Mouse (Mus musculus): ENCODE results near the gene Syngr3.
A peak's percentile ranks its signal among the peaks of the same experiment; 100 is the strongest.
"Not testable (repeated sequence)": the region's sequence is repeated elsewhere in the genome, so short reads cannot be mapped to it uniquely, and the experiment has no call there.

Syngr3 gene

DNA sequence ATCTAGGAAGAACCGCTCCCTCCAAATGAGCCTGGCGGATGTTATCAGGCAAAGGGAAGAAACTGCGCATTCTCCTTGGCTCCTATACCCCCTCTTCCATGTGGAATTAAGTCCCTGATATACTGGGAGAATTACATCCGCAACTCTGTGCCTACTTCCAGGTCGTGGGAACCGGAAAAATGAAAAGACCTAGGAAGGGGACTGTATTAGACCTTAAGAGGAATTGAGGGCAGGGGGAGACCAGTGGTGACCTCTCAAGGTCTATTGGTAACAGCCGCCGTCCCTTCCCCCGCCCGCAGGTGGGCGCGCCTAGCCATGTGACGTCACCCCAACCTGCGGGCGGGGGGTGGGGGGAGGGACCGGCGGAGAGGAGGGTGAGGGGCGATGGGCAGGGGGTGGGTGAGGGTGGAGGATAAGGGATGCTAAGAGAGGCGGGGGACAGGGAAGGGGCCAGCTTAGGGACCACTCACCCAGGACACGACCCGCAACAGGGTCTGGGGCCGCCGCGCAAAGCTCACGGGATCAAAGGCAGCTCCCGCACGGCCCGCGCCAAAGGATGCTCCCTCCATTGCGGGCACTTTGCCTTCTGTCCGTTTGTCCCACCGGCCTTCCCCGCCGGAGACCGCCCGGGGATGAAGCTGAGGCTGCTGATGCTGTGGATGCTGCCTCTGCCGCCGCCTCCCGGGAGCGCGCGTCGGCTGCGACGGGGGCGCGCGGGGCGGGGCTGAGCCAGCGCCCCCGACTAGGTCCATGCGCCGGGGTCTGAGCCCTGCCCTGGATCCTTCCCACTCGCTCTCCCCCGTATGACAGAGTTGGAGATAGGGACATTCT is at the start of gene Syngr3:
Gene Syngr3 (minus strand): TSS at position 705 of the 831 bp plus-strand sequence.
- DNase-seq (ENCODE audit: low read depth in 2 of 2, low spot score in 2 of 2), result no peak

GRCm38 (mm10) chr17:24738238-24738637 is 48.5 kb upstream of the Syngr3 start:
- no peak for DNase-seq (ENCODE audit: low read depth in 2 of 2, low spot score in 2 of 2)

DNA sequence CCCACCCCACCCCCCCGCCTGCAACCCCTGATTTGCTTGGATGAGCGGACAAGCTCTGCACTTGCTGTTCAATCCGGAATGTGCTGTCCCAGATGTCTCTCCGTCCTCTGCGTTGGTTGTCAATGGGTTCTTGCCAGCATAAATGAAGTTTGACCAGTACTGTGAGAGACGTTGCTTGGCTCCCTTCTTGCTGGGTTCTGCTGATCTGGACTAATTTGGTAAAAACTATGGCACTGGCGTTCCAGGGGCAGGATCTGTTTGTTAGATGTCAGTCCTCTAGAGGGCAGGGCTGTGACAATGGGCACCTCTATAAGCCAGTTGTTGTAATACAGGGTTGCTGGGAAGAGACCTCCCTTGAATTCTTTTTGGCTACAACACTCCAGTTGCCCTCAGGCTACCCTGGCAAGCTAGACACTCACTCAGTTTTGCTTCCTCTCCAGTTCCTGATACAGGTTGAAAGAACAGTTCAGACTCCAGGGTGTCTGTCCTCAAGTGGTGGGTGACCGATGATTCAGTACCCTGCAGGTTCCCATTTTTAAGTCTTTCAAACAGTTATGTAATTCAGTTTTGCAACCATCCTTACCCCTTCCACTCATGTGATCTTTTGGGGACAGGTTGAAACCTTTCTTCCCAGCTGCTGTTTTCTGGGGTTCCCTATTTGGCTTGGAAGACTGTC is 47.5 kb upstream of the Syngr3 start:
- no peak for DNase-seq (ENCODE audit: low read depth in 2 of 2, low spot score in 2 of 2)

DNA sequence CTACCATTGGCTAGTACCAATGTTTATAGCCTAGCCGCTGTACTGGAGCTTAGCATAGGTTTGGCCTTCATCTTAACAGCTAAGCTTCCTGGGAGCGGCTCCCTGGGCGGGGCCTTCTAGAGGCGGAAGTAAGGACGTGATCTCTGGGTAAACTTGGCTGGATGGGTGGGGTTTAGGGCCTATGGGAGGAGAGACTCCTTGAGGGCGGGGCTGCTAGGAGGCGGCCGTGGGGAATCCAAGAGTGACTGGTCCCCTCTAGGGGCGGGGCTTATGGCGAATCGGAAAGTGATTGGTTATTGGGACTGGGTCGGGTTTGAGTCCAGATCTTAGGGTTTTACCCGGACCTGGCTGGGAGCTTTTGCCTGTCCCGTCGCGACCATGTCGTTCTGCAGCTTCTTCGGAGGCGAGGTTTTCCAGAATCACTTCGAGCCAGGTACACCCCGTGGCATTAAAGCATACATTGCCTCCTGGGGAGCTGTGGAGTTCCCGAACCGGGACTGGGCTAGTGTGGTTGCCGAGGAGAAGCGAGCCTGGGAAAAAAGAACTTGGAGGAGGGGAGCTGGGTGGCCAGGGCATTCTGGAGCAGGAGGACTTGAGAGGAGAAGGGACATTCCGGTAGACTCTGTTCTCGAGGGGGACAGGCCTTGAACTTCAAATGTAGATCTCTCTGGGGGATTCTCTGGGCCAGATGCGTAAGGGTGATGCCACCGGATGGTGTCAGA is 46.7 kb upstream of the Syngr3 start, which contains the start of gene Msrb1:
Gene Msrb1 (plus strand): TSS at position 313 of the 722 bp plus-strand sequence.
- peak; percentile 85 to 90 for DNase-seq (ENCODE audit: low read depth in 2 of 2, low spot score in 2 of 2)

DNA sequence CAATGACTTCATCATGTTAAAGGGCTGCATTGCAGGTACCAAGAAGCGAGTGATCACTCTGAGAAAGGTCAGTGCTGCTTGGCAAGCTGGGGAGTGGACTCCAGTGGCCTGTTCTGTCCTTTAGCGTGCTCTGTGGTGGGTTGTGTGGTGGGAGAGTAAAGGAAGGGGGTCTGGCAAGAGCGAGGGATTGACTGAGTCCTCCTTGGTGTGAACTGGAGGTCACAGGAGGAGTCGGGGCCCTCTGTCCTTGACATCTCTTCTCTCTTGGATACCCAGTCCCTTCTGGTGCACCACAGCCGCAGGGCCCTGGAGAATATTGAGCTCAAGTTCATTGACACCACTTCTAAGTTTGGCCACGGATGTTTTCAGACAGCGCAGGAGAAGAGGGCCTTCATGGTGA is 45.7 kb upstream of the Syngr3 start:
- no peak for DNase-seq (ENCODE audit: low read depth in 2 of 2, low spot score in 2 of 2)

- no peak for DNase-seq (ENCODE audit: low read depth in 2 of 2, low spot score in 2 of 2)
These were observed 44.8 kb upstream of the Syngr3 start for GRCm38 (mm10) chr17:24734513-24734912.

DNA sequence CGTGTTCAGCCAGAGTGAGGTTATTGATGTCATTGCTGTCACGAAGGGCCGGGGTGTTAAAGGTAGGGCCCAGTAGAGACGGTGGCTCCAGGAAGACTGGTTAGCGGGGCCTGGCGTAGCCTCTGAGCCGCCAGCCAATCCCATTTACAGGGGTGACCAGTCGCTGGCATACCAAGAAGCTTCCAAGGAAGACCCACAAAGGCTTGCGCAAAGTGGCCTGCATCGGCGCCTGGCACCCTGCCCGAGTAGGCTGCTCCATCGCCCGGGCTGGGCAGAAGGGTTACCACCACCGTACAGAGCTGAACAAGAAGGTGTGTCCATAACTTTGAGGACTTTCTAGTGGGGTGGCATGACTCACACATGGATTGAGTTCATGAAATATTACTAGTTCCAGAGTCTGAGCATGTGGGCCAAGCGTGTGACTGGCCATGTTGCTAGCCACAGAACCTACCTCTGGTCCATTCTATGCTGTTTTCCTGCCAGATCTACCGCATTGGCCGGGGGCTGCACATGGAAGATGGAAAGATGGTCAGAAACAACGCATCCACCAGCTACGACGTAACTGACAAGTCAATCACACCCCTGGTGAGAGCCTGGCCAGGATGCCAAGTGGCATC is 43.8 kb upstream of the Syngr3 start:
- DNase-seq (ENCODE audit: low read depth in 2 of 2, low spot score in 2 of 2), result no peak

GRCm38 (mm10) chr17:24732233-24732935 is 42.6 kb upstream of the Syngr3 start:
- no peak for DNase-seq (ENCODE audit: low read depth in 2 of 2, low spot score in 2 of 2)

- no peak for DNase-seq (ENCODE audit: low read depth in 2 of 2, low spot score in 2 of 2)
These were observed 41.0 kb upstream of the Syngr3 start for GRCm38 (mm10) chr17:24730787-24731186.

DNA sequence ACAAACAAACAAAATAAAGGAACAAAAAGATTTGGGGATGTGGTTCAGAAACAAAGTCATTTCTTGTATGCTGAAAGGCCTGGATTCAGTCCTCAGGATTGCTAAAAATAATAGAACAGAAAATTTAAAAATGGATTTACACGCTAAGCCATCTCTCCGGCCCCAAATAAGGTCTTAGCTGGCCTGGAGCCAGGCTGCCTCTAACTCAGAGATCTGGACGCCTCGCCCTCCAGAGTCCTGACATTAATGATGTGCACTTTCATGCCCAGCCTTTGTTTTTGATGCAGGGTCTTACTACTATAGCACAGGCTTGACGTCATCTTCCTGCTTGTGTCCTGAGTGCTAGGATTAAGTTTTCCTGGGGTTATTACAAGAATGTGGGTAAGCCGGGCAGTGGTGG is 39.3 kb upstream of the Syngr3 start:
- DNase-seq (ENCODE audit: low read depth in 2 of 2, low spot score in 2 of 2), result no peak

GRCm38 (mm10) chr17:24728184-24728583 is 38.4 kb upstream of the Syngr3 start:
- no peak for DNase-seq (ENCODE audit: low read depth in 2 of 2, low spot score in 2 of 2)

- DNase-seq (ENCODE audit: low read depth in 2 of 2, low spot score in 2 of 2), result no peak
These were observed 37.9 kb upstream of the Syngr3 start, which contains the start of gene Rpl3l for GRCm38 (mm10) chr17:24727618-24728017. TSS of gene Rpl3l (plus strand) at chr17:24727820.

DNA sequence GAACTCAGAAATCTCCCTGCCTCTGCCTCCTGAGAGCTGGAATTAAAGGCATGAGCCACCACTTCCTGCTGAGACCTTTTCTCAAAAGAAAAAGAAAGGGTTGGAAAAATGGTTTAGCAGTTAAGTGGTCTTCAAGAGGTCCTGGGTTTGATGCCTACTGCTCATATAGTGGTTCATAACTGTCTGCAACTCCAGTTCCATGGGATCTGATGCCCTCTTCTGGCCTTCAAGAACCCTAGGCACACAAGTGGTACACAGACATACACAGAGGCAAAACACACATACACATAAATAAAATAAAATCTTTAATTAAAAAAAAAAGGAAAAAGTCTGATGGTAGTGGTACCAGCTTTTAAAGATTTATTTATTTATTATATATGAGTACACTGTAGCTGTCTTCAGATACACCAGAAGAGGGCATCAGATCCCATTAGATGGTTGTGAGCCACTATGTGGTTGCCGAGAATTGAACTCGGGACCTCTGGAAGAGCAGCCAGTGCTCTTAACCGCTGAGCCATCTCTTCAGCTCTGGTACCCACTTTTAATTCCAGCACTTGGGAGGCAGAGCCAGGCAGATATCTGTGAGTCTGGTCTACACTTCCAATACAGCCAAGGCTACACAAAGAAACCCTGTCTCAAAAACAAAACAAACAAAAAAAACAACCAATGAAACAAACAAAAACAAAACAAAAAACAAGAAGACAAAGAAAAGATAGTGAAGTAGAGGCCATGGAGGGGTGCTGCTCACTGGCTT is 36.1 kb upstream of the Syngr3 start:
- DNase-seq (ENCODE audit: low read depth in 2 of 2, low spot score in 2 of 2), result no peak

DNA sequence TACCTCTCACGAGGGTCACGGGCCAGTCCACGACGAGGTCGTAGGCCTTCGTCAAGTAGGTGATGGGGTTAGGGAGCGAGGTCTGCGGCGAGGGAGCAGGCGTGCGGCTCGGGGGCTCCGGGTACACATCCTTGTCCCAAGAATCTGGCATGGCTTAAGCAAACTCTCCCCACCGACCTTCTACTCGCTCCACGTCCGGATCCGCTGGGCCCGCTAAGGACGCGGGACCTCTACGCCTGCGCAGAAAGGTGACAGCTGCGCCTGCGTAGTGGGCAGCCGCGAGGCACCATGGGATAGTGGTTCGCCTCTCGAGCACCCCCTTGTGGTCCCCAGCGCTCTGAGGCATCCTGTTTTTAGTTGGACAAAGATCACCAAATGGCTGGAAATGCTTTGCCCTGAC is 34.4 kb upstream of the Syngr3 start, which contains the start of gene Ndufb10:
Gene Ndufb10 (minus strand): TSS at position 295 of the 400 bp plus-strand sequence.
- peak; percentile 95 to 97 for DNase-seq (ENCODE audit: low read depth in 2 of 2, low spot score in 2 of 2)

GRCm38 (mm10) chr17:24723881-24724180 is 34.1 kb upstream of the Syngr3 start:
- DNase-seq (ENCODE audit: low read depth in 2 of 2, low spot score in 2 of 2), result no peak

DNA sequence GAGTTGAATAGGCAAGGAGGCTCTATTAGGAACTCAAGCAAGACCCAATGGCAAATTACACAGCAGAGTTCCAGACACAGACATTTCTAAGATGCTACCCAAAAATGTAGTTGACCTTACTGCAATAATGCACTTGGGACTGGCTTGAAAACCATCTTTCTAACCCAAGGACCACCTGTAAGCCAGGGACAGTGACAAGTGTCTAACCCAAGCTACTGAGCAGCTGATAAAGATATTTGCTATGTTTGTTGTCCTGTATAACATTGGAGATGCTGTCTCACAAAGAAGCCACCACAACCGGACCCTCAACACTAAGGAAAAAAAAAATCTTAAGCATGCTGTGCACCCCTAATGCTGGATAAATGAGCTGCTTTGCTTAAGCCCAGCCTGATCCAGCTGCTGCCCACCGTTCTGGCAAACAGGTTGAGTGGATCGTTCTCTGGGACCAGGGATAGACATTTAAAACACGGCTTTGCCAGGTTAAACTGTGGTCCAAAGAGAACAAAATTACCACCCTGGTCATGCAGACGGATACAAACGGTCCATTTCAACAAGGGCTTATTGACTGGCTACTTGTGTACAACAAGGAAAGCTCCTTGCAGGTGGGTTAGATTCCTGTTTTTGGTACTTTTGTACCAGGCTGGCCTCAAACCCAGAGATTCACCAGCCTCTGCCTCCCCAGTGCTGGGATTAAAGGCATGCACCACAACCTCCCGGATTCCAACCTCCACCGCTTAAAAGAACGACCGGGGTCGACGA is 33.5 kb upstream of the Syngr3 start:
- DNase-seq (ENCODE audit: low read depth in 2 of 2, low spot score in 2 of 2), result no peak

DNA sequence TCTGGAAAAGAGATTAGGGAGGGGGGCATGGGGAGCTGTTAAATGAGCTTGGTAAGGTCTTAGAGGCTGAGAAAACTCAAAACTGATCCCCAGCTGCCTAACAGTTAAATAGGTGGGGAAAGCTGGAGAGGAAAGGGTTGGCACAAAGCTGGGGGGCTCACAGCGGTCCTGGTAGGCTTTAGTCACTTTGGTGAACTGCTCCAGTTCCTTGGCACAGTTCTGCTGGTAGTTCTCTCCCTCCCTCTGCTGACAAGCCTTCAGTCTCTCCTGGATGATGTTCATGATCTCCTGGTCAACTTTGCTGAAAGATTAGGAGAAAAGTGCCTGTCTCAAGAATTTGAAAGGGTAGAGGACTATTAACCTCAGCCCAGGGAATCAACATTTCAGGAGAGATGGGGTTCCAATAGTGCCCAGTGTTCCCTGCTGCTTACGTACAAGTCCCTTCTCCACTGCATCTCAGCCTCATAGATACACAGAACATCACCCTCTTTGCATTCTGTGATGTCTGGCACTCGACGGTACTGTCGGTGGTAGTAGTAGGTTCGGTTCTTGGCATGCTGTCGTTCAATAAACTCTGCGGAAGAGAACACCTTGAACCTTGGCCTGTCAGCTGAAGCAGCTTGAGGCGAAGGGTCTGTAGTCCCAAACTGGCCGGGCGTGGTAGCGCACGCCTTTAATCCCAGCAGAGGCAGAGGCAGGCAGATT is 32.6 kb upstream of the Syngr3 start:
- DNase-seq (ENCODE audit: low read depth in 2 of 2, low spot score in 2 of 2), result no peak

DNA sequence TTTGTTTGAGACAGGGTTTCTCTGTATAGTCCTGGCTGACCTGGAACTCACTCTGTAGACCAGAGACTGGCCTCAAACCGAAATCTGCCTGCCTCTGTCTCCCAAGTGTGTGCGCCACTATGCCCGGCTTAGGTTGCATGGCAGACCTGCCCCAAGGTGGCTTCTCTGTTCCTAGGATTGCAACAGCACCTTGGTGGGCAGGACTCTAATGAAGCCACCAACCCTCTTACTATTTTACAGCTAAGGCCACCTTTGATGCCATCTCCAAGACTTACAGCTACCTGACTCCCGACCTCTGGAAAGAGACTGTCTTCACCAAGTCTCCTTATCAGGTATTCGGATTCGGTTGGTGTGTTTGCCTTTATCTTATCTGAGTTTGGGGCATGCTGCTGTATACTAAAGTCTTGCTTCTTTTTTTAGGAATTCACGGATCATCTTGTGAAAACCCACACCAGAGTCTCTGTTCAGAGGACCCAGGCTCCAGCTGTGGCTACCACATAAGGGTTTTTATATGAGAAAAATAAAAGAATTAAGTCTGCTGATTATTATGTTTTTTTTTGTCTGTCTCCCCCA is 31.7 kb upstream of the Syngr3 start:
- DNase-seq (ENCODE audit: low read depth in 2 of 2, low spot score in 2 of 2), result not testable (repeated sequence)
